Mouse (Mus musculus): ENCODE results near the gene Wwc1.

DNA sequence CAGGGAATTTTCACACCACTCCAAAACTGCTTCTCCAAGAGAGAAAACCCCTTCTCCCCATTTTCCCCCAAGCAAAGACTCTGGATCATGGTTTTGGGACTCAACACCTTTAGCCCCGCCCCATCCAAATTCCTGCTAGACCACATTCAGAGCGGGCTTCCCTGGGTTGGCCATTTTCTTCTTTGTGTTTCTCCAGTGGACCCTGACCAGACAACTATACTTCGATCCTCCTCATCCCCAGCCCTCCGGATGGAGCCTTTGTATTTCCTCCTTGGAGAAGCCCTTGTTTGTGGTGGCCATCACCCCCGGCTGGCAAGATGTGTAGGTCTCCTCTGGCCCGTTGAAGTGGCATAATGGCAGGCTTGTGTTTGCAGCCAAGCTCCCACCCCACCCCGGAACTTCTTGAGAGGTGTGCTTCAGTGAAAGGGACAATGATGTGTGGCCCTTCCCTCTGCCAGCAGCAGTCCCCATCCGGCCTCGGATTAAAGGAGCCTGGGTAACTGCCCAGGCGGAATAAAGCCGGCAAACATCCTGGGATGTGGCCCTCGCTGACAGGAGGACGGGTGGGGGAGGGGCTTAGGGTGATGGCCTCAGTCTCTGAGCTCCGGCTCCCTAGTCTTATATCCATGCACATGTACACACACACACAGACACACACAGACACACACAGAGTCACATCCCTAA, 46.8 kb downstream of the Wwc1 start:
- no peak for TF ChIP-seq POLR2A (IDR thresholded peaks at IDR 0.05; ENCODE audit: borderline replicate concordance, insufficient read depth, low read length)
- TF ChIP-seq CTCF (IDR thresholded peaks at IDR 0.05; ENCODE audit: borderline replicate concordance, insufficient read depth, low read depth, low read length): no peak

All from cerebellum, adult 2 months (tissue).